Mouse (Mus musculus) forebrain, embryonic 12.5 days (tissue): ENCODE data around the gene 4930432M17Rik. TPM values are rescaled to one million over a fixed set of nuclear protein-coding genes. Genes with fewer than 3 reads are reported as not detected.

Experiments used
- ATAC-seq: fragments of 200-750 bp; cut with Nextera tagmentation; 2 replicates; pipeline ENCODE4 v1.8.0; 2017; ENCODE audit warnings: moderate TSS enrichment; ENCODE audit not compliant: low FRiP score
- H3K27ac ChIP-seq: fragments of 300-500 bp; sonication (generic); 2 replicates; pipeline ENCODE4 v1.5.1; 2016; ENCODE audit warnings: mild to moderate bottlenecking
- H3K27me3 ChIP-seq: fragments of 300-500 bp; sonication (generic); 2 replicates; pipeline ENCODE4 v1.6.1; 2016; ENCODE audit warnings: mild to moderate bottlenecking
- H3K36me3 ChIP-seq: fragments of 300-500 bp; sonication (generic); replicated peaks from 2 replicates; pipeline ENCODE4 v1.6.1; 2016; ENCODE audit warnings: mild to moderate bottlenecking
- H3K4me1 ChIP-seq: fragments of 300-500 bp; sonication (generic); 2 replicates; pipeline ENCODE4 v1.6.1; 2016
- H3K4me2 ChIP-seq: fragments of 300-500 bp; sonication (generic); 2 replicates; pipeline ENCODE4 v1.6.1; 2016; ENCODE audit warnings: mild to moderate bottlenecking, moderate library complexity
- H3K4me3 ChIP-seq: fragments of 300-500 bp; sonication (generic); replicated peaks from 2 replicates; pipeline ENCODE4 v1.5.1; 2016; ENCODE audit warnings: mild to moderate bottlenecking
- H3K9ac ChIP-seq: fragments of 300-500 bp; sonication (generic); 2 replicates; pipeline ENCODE4 v1.6.1; 2016; ENCODE audit warnings: mild to moderate bottlenecking
- H3K9me3 ChIP-seq: fragments of 300-500 bp; sonication (generic); 2 replicates; pipeline ENCODE4 v1.6.1; 2016
- WGBS: fragments of 180-500 bp; shearing (Covaris S2); methylation state at CpG from one replicate; pipeline ENCODE4 v1.1.7; 2016; 5-methylcytosine and 5-hydroxymethylcytosine counted together
- polyA plus RNA-seq: library from polyadenylated mRNA; unstranded; fragments of >200 nt; fragmentation: Nextera tagmentation; extraction: Ambion mirVana; gene quantifications from 2 replicates; pipeline ENCODE4 v1.2.1, GENCODE M21; 2016

4930432M17Rik gene
- not detected in 2 replicates for polyA plus RNA-seq

DNA sequence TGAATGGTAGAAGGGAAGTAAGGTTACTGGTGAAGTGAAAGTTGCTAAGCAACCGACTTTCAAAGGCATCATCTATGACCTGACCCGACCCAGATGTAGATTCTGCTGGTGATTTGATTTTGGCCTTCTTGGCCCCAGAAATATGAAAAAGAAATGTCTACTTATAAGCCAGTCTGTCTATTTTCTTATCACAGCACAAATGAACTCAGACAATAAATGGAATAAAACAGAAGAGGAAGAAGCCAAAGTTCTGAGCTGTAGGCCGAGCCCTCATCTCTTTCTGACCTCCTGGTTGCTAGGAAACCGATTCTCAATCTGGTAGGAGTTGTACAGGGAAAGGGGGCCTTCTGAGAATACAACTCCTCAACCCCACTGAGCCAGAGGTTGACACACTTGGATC, at the start of gene 4930432M17Rik:
TSS of gene 4930432M17Rik (plus strand) at position 301 of the 400 bp plus-strand sequence.
- no peak for ATAC-seq
- no peak within 1 kb of the TSS for H3K27ac ChIP-seq
- no peaks in the 10 kb centered on the region for H3K9me3 ChIP-seq
- no peaks in the 10 kb centered on the region for H3K36me3 ChIP-seq
- WGBS: 83% methylated on average over 4 of the region's 4 CpGs
- H3K4me2 ChIP-seq: no peak within 1 kb of the TSS
- no peaks in the 10 kb centered on the region for H3K27me3 ChIP-seq
- no peak within 1 kb of the TSS for H3K9ac ChIP-seq
- H3K4me3 ChIP-seq: no peak within 1 kb of the TSS
- no peaks in the 10 kb centered on the region for H3K4me1 ChIP-seq

DNA sequence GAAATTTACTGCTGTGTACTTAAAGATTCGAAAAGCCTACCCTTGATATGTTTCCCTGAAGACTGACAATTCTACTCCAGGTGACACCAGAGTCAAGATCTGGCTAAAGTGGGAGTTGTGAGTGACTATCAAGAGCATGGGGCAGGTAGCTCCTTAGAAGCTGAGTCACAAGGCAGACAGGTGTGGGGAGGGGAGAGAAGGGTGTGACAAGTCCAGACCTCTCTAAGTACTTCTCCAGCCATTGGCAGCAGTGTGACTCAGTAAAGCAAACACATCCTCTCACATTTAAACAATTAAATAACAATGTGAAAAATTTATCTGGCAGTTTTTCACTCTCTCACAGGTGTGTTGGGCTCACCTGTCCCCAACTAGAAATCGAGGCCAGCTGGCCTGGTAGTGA, 44.9 kb upstream of the 4930432M17Rik start:
- Histone ChIP-seq H3K27ac (no peak overlapping the region), H3K4me2 (no peak overlapping the region), H3K4me1 (no peaks in the 10 kb centered on the region), H3K9me3 (no peaks in the 10 kb centered on the region), H3K9ac (no peak overlapping the region), H3K36me3 (no peaks in the 10 kb centered on the region), H3K27me3 (no peaks in the 10 kb centered on the region; the same call in 1 of the 2 replicates), H3K4me3 (no peak overlapping the region)
- 87% methylated on average over 2 of the region's 2 CpGs for WGBS
- ATAC-seq: no peak

DNA sequence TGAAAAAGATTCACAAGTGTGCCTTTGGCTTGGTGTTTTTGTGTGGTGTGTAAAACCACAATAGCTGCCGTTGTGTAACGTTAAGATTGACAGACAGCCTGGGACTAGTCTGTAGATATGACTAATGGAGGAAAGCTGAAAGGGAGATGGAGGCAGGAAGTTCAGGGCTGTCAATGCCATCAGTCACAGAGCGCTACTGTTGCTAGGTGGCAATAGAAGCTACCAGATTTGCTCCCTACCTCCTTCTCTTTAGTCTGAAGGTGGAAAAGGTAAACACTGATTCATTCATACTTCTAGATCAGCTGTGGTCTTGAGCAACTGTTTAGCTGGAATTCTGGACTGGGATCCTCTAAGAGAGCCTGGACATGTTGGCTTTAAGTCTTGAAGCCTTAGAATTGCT, 44.3 kb upstream of the 4930432M17Rik start:
- Histone ChIP-seq H3K36me3 (no peaks in the 10 kb centered on the region), H3K4me3 (no peak overlapping the region), H3K4me2 (no peak overlapping the region), H3K9me3 (no peaks in the 10 kb centered on the region), H3K4me1 (no peaks in the 10 kb centered on the region), H3K27me3 (no peaks in the 10 kb centered on the region; the same call in 1 of the 2 replicates), H3K27ac (no peak overlapping the region), H3K9ac (no peak overlapping the region)
- 93% methylated on average over 3 of the region's 3 CpGs for WGBS
- no peak for ATAC-seq

DNA sequence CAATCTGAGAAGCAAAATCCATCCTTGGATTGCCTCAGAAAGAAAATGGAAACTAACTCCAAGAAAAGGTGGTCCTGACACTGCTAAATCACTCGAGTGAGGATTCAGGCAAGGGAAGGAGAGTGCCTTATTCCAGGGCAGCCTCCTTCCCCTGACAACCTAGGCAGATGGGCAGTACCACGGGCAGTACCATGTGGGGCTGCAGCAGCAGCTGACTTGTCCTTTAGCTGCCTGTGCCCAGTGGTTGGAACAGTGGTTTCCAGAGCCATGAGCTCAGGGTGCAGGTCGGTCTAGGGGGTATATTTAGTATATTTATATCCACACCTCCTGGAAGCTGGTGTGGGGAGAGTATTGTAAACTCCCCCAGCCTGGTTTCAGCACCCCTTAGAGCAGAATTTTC, 42.3 kb upstream of the 4930432M17Rik start:
- Histone ChIP-seq H3K4me2 (no peak overlapping the region), H3K9ac (no peak overlapping the region), H3K9me3 (no peaks in the 10 kb centered on the region), H3K27ac (no peak overlapping the region), H3K27me3 (no peaks in the 10 kb centered on the region; the same call in 1 of the 2 replicates), H3K4me1 (no peaks in the 10 kb centered on the region), H3K36me3 (no peaks in the 10 kb centered on the region), H3K4me3 (no peak overlapping the region)
- 59% methylated on average over 3 of the region's 3 CpGs for WGBS
- no peak for ATAC-seq

DNA sequence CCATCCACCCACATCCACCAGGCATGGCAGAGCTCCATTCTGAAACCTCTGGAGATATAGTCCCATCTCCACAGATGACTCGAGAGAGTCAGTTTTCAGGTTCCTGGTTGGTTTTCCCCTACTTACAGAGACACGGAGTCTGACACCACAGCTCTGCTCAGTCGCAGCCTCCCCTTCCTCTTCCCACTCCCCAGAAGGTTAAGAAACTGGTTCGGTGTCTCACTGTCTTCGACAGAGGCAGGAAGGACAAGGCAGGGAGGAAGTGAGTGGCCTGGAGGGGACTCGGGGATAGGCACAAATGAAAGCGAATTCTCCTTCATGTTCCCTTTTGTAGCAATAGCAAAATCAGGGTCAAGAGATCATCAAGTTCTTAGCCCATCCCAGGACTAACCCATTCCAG, 39.9 kb upstream of the 4930432M17Rik start:
- no peak for ATAC-seq
- 84% methylated on average over 7 of the region's 7 CpGs for WGBS
- H3K27ac ChIP-seq: no peak overlapping the region
- H3K36me3 ChIP-seq: no peaks in the 10 kb centered on the region
- no peaks in the 10 kb centered on the region; the same call in 1 of the 2 replicates for H3K27me3 ChIP-seq
- no peak overlapping the region for H3K4me3 ChIP-seq
- H3K4me2 ChIP-seq: no peak overlapping the region
- no peak overlapping the region for H3K9ac ChIP-seq
- H3K4me1 ChIP-seq: no peaks in the 10 kb centered on the region
- no peaks in the 10 kb centered on the region for H3K9me3 ChIP-seq

DNA sequence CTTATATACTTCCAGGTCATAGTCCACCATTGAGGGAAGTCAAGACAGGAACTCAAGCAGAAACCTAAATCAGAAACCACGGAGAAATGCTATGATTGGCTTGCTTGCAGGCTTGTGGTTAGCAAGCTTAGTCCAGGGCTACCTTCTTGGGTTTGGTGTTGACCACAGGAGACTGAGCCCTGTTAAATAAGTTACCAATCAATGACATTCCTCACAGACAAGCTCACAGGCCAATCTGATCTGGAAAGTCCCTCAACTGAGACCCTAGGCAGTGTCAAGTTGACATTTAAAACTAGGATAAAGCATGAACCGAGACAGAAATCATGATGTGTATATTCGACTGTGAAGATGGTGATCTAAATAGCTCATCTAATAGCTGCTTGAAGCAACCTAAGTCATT, 35.6 kb upstream of the 4930432M17Rik start:
- Histone ChIP-seq H3K27ac (no peak overlapping the region), H3K9me3 (no peaks in the 10 kb centered on the region), H3K36me3 (no peaks in the 10 kb centered on the region), H3K4me2 (no peak overlapping the region), H3K4me3 (no peak overlapping the region), H3K9ac (no peak overlapping the region), H3K27me3 (no peaks in the 10 kb centered on the region), H3K4me1 (no peaks in the 10 kb centered on the region)
- no peak for ATAC-seq
- 89% methylated on average over 3 of the region's 3 CpGs for WGBS

DNA sequence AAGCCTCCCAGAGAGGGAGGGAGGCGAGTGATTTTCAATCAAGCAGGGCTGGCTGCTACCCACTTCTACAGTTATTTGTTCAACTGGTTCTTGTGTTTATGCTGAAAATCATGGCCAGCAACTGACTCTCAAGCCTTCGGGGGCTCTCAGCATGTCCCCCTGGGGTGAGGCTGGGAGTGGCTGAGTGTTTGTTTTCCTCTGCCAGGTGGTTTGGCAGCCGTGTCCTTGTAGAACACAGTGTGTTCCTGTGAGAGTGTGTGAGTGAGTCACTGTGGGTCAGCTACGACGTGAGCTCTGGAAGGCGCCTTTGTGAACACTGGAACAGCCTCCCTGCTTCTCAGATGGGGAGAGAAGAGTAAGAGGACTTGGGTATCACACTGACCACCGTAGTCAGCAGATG, 35.1 kb upstream of the 4930432M17Rik start:
- Histone ChIP-seq H3K36me3 (no peaks in the 10 kb centered on the region), H3K4me1 (no peaks in the 10 kb centered on the region), H3K27me3 (no peaks in the 10 kb centered on the region), H3K4me2 (no peak overlapping the region), H3K4me3 (no peak overlapping the region), H3K27ac (no peak overlapping the region), H3K9ac (no peak overlapping the region), H3K9me3 (no peaks in the 10 kb centered on the region)
- WGBS: 76% methylated on average over 7 of the region's 7 CpGs
- no peak for ATAC-seq

DNA sequence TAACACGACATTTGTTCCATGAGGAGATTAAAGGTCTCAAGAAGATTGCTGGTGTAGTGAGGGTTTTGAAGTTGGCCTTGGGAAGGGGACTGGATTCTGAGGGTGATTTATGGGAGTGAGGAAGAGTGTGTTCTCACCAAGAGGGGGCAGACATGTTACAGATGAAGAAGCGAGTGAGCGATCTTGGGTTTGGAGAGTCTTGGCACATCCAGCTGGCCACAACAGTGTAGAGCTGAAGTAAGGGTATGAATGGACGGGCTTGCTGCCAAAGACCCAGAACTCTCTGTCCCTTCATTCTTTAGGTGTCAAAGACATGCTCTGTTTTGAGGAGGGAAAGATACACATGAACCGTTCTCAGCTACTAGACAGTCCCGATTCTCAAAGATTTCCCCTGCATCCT, 34.2 kb upstream of the 4930432M17Rik start:
- no peaks in the 10 kb centered on the region for H3K27me3 ChIP-seq
- no peak overlapping the region for H3K9ac ChIP-seq
- WGBS: 81% methylated on average over 6 of the region's 6 CpGs
- ATAC-seq: no peak
- no peak overlapping the region for H3K27ac ChIP-seq
- H3K4me3 ChIP-seq: no peak overlapping the region
- no peaks in the 10 kb centered on the region for H3K36me3 ChIP-seq
- H3K9me3 ChIP-seq: no peaks in the 10 kb centered on the region
- no peak overlapping the region for H3K4me2 ChIP-seq
- H3K4me1 ChIP-seq: no peaks in the 10 kb centered on the region

DNA sequence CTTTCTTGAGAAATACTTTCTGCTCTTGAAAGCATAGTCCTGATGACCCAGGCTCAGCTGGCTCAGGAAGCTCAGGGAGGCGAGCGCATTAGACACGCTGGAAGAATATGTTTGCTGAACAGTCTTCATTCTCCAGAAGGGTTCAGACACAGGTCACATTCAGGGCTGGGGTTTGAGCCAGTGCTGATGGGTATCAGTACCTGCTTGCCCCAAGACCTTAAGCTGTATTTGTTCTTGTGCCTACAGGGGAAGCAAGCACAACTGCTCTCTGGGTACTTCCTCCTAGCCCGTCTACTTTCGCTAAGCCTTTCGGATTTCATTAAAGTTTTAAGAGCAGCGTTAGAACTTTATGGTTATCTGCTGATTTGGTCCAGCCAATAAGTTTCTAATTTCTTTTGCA, 33.8 kb upstream of the 4930432M17Rik start:
- no peaks in the 10 kb centered on the region for H3K4me1 ChIP-seq
- 89% methylated on average over 7 of the region's 7 CpGs for WGBS
- H3K4me2 ChIP-seq: no peak overlapping the region
- no peaks in the 10 kb centered on the region for H3K36me3 ChIP-seq
- no peaks in the 10 kb centered on the region for H3K9me3 ChIP-seq
- H3K27me3 ChIP-seq: no peaks in the 10 kb centered on the region
- H3K27ac ChIP-seq: no peak overlapping the region
- no peak for ATAC-seq
- H3K9ac ChIP-seq: no peak overlapping the region
- H3K4me3 ChIP-seq: no peak overlapping the region

DNA sequence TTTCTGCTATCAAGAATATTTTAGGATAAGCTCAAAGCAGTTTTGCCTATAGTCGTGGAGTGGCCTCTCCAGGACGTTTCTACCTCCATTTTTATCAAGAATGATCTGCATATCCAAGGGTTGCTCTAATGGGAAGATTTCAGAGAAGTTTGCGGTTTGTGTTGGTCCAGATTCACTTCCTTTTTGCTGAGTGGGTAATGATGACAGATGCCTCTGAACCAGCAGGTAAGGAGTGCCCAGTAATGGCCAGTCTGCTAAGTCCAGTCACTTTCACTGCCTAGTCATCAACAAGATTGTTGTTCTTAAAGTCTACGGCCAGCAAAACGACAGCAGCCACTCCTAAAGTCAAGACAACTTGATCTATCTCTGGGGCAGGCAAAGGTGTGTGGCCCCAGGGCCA, 32.8 kb upstream of the 4930432M17Rik start:
- Histone ChIP-seq H3K4me1 (no peaks in the 10 kb centered on the region), H3K36me3 (no peaks in the 10 kb centered on the region), H3K27ac (no peak overlapping the region), H3K27me3 (no peaks in the 10 kb centered on the region), H3K4me2 (no peak overlapping the region), H3K4me3 (no peak overlapping the region), H3K9me3 (no peaks in the 10 kb centered on the region), H3K9ac (no peak overlapping the region)
- no peak for ATAC-seq
- WGBS: 89% methylated on average over 5 of the region's 5 CpGs

DNA sequence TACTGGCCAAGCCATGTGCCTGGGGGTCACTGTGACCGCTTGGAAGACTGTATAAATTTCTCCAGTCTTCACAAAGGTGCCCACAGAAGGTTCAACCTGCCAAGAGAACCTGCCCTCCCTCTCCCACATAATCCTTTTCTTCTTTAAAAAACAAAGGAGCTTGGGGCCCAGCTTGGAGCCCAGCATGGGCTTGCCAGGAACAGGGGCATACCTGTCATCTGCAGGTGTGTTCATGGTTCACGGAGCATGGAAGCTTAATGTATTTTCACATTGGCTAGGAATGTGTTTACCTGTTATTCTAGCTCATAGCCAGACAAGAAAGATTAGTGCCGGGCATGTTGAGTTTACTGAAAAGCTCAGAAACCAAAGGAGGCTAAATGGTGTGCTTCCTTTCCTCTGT, 32.3 kb upstream of the 4930432M17Rik start:
- Histone ChIP-seq H3K9ac (no peak overlapping the region), H3K4me2 (no peak overlapping the region), H3K9me3 (no peaks in the 10 kb centered on the region), H3K27ac (no peak overlapping the region), H3K4me1 (no peaks in the 10 kb centered on the region), H3K36me3 (no peaks in the 10 kb centered on the region), H3K27me3 (no peaks in the 10 kb centered on the region), H3K4me3 (no peak overlapping the region)
- ATAC-seq: no peak
- WGBS: 81% methylated on average over 3 of the region's 3 CpGs

DNA sequence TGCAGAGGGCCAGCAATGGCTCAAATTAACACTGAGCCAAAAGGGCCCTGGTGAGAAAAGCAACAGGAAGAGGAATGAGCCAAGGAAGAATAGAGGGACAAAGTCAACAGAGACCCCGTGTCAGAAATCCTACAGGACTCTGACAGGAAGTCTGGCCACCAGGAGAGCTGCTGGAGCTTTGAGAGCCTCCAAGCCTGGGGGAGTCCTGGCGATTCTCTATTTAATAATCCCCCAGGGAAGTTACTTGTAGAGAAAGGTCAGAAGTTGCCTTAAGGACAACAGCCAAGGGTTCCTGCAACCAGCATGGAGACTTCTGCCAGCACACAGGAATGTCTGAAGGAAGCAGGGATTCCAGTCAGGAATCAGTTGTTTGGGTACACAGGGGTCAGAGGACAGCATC, 30.0 kb upstream of the 4930432M17Rik start:
- H3K9me3 ChIP-seq: no peaks in the 10 kb centered on the region
- no peaks in the 10 kb centered on the region for H3K36me3 ChIP-seq
- 0 out of 2 replicates have a peak, but pooled peaks cover 3% of the 10 kb centered on the region for H3K4me1 ChIP-seq
- H3K27me3 ChIP-seq: no peaks in the 10 kb centered on the region
- H3K4me3 ChIP-seq: no peak overlapping the region
- no peak overlapping the region for H3K4me2 ChIP-seq
- 57% methylated on average over 2 of the region's 2 CpGs for WGBS
- ATAC-seq: no peak
- no peak overlapping the region for H3K27ac ChIP-seq
- no peak overlapping the region for H3K9ac ChIP-seq

DNA sequence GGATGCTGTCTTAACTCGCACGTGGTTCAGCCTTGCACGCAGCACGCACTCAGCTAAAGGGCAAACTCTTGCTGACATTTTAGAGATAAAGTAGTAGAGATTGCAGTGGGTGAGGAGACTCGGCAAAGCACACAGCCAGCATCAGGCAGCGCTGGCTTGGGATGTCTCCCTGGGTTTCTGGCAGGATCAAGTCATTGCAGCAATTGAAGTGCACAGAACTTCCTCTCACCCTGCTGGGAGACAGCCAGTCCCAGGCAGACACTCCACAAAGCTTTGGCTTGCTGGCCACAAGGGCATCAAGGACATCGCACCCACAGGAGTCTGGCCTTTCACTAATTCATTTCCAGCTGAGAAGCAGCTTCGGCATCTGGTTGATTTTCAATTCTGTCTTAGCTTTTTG, 27.3 kb upstream of the 4930432M17Rik start:
- no peak overlapping the region for H3K9ac ChIP-seq

More for the DNA sequence above, 27.3 kb upstream of the 4930432M17Rik start:
- no peaks in the 10 kb centered on the region for H3K27me3 ChIP-seq
- ATAC-seq: no peak
- H3K4me3 ChIP-seq: no peak overlapping the region
- H3K9me3 ChIP-seq: no peaks in the 10 kb centered on the region
- 0 out of 2 replicates have a peak, but pooled peaks cover 4% of the 10 kb centered on the region for H3K4me1 ChIP-seq
- H3K4me2 ChIP-seq: no peak overlapping the region
- 79% methylated on average over 8 of the region's 8 CpGs for WGBS
- no peak overlapping the region for H3K27ac ChIP-seq
- no peaks in the 10 kb centered on the region for H3K36me3 ChIP-seq
